Mouse (Mus musculus) E14TG2a.4 (cell line): ENCODE measurements around the gene Myoz2.

Experiments used
- CTCF ChIP-seq: conservative IDR thresholded peaks from 2 replicates; pipeline ENCODE4 v1.5.1; 2014; ENCODE audit warnings: low read length
- NANOG ChIP-seq: IDR thresholded peaks from 2 replicates; pipeline ENCODE4 v1.6.1; 2014; ENCODE audit warnings: borderline replicate concordance, low read length, mixed read lengths
- POU5F1 ChIP-seq: IDR thresholded peaks from 2 replicates; pipeline ENCODE4 v1.6.1; 2014; ENCODE audit warnings: low read length, borderline replicate concordance

- no peak for TF ChIP-seq CTCF
- no peak for TF ChIP-seq POU5F1
- no peak for TF ChIP-seq NANOG
These were observed 59.5 kb downstream of the Myoz2 start for GRCm38 (mm10) chr3:122975363-122975762.
